Mouse (Mus musculus): ENCODE results near the gene Dop1b. TPM values are rescaled to one million over a fixed set of nuclear protein-coding genes. Genes with fewer than 3 reads are reported as not detected.
A peak's percentile ranks its signal among the peaks of the same experiment; 100 is the strongest.
"Not testable (repeated sequence)": the region's sequence is repeated elsewhere in the genome, so short reads cannot be mapped to it uniquely, and the experiment has no call there.

The Dop1b gene
- polyA plus RNA-seq, 1 experiment, result 49.2 TPM

DNA sequence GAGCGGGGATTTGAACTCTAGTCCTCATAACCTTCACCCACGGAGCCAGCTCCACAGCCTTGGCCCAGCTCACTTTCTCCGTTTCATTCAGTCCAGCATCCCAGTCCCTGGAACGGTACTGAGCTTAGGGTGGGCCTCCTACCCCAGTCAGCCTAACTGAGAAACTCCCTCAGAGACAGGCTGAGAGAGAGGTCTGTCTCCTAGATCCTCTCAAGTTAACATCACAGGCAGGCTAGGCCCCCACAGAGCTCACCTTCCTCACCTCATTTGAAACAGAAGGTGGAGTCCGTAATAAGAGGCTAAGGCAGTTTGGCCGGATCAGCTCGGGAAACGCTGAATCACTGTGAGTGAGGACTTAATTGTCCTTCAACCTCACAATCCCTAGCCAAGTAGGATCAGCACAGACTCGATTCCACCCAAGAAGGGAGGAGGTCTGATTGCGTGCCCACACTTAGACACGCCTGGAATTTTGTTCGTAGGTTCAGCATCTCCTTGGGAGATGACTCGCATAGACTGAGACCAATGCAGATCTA, 29.5 kb upstream of the Dop1b start:
- 24% methylated on average over 13 of the region's 13 CpGs for WGBS
- peaks cover 3% of the 10 kb centered on the region; the same call in 1 of the 2 replicates for H3K4me1 ChIP-seq (ENCODE audit: control insufficient read depth, insufficient read depth, low read length)
- no peak for TF ChIP-seq POLR2A (IDR thresholded peaks at IDR 0.05; ENCODE audit: borderline replicate concordance, control insufficient read depth, low read depth, low read length)
- TF ChIP-seq CTCF (IDR thresholded peaks at IDR 0.05; ENCODE audit: control insufficient read depth, insufficient read depth, low read length), result no peak
- H3K27ac ChIP-seq (ENCODE audit: control insufficient read depth, insufficient read depth, low read depth, low read length, poor library complexity), result no peak overlapping the region
- no peak overlapping the region for H3K4me3 ChIP-seq (replicated peaks; ENCODE audit: control insufficient read depth, low read depth, low read length)

DNA sequence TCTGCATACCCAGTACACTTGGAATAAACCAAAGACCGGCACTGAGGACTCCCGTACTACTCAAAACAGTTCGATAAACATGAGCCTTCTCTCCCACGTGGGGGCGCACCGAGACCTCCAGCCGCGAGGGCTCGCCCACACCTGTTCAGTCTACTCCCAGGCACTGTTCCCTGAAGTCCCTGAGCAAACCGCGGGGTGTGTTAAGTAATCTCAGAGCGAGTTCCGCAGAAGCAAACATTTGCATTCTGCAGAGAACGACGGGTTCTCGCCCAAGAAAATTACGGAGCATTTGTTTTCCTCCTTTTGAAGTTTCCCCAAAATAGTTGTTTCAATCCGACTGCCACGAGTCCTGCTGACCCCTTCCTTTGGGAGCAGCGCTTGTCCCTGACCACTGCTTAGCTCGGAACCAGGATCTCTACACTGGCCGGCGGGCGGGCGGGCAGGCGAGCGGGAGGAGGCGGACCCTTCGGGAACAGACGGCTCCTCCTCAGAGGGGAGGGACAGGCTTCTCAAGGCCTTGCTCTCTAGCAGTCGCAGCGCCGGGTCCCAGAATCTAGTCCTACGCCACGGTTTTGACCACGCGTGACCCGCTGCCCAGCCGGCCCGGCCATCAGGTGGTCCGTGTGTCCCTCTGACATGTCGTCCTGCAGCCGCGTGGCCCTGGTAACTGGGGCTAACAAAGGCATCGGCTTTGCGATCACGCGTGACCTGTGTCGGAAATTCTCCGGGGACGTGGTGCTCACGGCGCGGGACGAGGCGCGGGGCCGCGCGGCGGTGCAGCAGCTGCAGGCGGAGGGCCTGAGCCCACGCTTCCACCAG, 28.8 kb upstream of the Dop1b start, which contains the start of gene Cbr3:
Gene Cbr3 (plus strand): TSS at position 527 of the 819 bp plus-strand sequence.
- peak within 1 kb of the TSS; percentile 48 for H3K4me3 ChIP-seq (replicated peaks; ENCODE audit: control insufficient read depth, low read depth, low read length)
- WGBS, result under 1% methylated on average over 63 of the region's 63 CpGs
- peaks cover 3% of the 10 kb centered on the region; the same call in 1 of the 2 replicates for H3K4me1 ChIP-seq (ENCODE audit: control insufficient read depth, insufficient read depth, low read length)
- TF ChIP-seq POLR2A (IDR thresholded peaks at IDR 0.05; ENCODE audit: borderline replicate concordance, control insufficient read depth, low read depth, low read length) (no peak; the same call in 1 of the 2 replicates), CTCF (IDR thresholded peaks at IDR 0.05; ENCODE audit: control insufficient read depth, insufficient read depth, low read length) (peak; percentile 71)
- H3K27ac ChIP-seq (ENCODE audit: control insufficient read depth, insufficient read depth, low read depth, low read length, poor library complexity), result no peak within 1 kb of the TSS; the same call in 1 of the 2 replicates

DNA sequence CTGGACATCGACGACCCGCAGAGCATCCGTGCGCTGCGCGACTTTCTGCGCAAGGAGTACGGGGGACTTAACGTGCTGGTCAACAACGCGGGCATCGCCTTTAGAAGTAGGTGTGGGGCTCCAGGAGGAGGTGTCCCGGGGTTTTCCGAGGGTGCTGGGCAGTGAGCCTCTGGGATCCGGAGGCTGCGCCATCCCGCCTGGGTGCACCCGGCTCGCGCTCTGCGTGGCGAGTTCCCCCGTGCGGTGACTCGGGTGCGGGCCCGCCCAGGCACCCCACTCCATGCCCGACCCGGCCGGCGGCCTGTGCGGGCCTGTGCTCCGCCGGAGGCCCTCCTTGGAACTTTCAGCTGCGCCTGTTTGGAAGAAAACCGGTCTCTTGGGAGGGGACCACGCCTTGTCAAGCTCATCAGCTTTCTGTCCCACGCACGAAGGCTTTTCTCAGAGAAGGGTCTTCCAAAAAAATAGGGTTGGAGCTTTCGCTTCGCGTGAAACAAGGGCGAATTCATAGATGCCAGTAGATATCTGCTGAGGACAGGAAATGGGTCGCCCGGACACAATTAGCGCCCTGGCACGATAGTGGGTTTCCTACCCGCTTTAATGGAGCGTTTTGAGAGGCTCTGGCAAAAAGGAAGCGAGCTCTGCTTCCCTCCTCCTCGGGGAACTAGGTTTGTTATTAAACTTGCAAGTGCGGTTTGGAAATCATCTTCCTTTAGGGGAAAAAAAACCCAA, 28.0 kb upstream of the Dop1b start:
- Histone ChIP-seq H3K27ac (ENCODE audit: control insufficient read depth, insufficient read depth, low read depth, low read length, poor library complexity) (no peak overlapping the region; the same call in 1 of the 2 replicates), H3K4me3 (replicated peaks; ENCODE audit: control insufficient read depth, low read depth, low read length) (peak overlapping the region; percentile 48), H3K4me1 (ENCODE audit: control insufficient read depth, insufficient read depth, low read length) (peaks cover 3% of the 10 kb centered on the region; the same call in 1 of the 2 replicates)
- WGBS, result under 1% methylated on average over 53 of the region's 53 CpGs
- TF ChIP-seq POLR2A (IDR thresholded peaks at IDR 0.05; ENCODE audit: borderline replicate concordance, control insufficient read depth, low read depth, low read length) (no peak), CTCF (IDR thresholded peaks at IDR 0.05; ENCODE audit: control insufficient read depth, insufficient read depth, low read length) (no peak)

DNA sequence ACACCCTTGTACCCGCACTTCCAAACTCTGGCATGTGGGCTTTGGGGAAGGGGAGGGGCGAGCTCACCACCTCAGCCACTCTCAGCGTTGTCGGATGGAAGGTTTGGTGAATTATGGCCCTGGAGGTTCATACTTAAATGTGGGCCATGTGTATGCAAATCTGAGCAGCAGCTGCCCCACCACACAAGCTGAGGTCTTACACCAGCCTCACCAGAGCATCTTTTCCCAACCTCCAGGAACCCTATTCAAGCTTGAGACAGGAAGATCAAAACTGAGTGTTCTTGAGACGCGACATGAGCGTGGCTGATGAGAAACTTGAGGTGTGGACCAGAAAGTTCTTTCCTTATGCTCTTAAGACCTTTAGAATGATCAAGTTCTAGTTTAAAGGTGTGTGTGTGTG, 27.3 kb upstream of the Dop1b start:
- Histone ChIP-seq H3K27ac (ENCODE audit: control insufficient read depth, insufficient read depth, low read depth, low read length, poor library complexity) (no peak overlapping the region), H3K4me3 (replicated peaks; ENCODE audit: control insufficient read depth, low read depth, low read length) (no peak overlapping the region), H3K4me1 (ENCODE audit: control insufficient read depth, insufficient read depth, low read length) (peaks cover 3% of the 10 kb centered on the region; the same call in 1 of the 2 replicates)
- WGBS, result 43% methylated on average over 7 of the region's 7 CpGs
- TF ChIP-seq POLR2A (IDR thresholded peaks at IDR 0.05; ENCODE audit: borderline replicate concordance, control insufficient read depth, low read depth, low read length) (no peak), CTCF (IDR thresholded peaks at IDR 0.05; ENCODE audit: control insufficient read depth, insufficient read depth, low read length) (no peak)

GRCm38 (mm10) chr16:93685783-93686182, 25.9 kb upstream of the Dop1b start:
- H3K4me1 ChIP-seq (ENCODE audit: control insufficient read depth, insufficient read depth, low read length), result not testable (repeated sequence)

DNA sequence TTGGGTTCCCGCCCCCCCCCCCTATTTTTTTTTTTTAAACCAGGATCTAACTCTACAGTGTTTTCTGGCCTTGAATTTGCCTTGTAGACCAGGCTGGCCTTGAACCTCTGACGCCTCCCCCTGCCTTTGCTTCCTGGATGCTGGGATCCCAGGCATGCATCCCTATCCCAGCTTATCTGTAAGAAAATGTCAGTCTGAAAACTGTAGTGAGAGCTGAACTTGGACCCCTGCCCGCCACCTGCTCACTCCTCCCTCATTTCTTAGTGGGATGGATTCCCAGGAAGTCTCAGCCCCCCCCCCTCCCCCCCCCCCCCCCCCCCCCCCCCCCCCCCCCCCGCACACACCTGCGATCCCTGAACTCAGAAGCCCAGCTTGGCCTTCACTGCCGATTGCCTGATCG, 25.3 kb upstream of the Dop1b start:
- H3K4me1 ChIP-seq (ENCODE audit: control insufficient read depth, insufficient read depth, low read length), result peaks cover 4% of the 10 kb centered on the region; the same call in 1 of the 2 replicates
- TF ChIP-seq POLR2A (IDR thresholded peaks at IDR 0.05; ENCODE audit: borderline replicate concordance, control insufficient read depth, low read depth, low read length) (no peak), CTCF (IDR thresholded peaks at IDR 0.05; ENCODE audit: control insufficient read depth, insufficient read depth, low read length) (no peak)
- 55% methylated on average over 6 of the region's 7 CpGs for WGBS
- H3K4me3 ChIP-seq (replicated peaks; ENCODE audit: control insufficient read depth, low read depth, low read length), result no peak overlapping the region
- no peak overlapping the region for H3K27ac ChIP-seq (ENCODE audit: control insufficient read depth, insufficient read depth, low read depth, low read length, poor library complexity)

More at GRCm38 (mm10) chr16:93685783-93686182, 25.9 kb upstream of the Dop1b start:
- H3K27ac ChIP-seq (ENCODE audit: control insufficient read depth, insufficient read depth, low read depth, low read length, poor library complexity); H3K4me3 ChIP-seq (replicated peaks; ENCODE audit: control insufficient read depth, low read depth, low read length): not testable (repeated sequence)
- WGBS, result 92% methylated on average over 3 of the region's 3 CpGs

GRCm38 (mm10) chr16:93686945-93687344, 24.8 kb upstream of the Dop1b start:
- Histone ChIP-seq H3K27ac (ENCODE audit: control insufficient read depth, insufficient read depth, low read depth, low read length, poor library complexity) (no peak overlapping the region), H3K4me1 (ENCODE audit: control insufficient read depth, insufficient read depth, low read length) (peaks cover 5% of the 10 kb centered on the region; the same call in 1 of the 2 replicates), H3K4me3 (replicated peaks; ENCODE audit: control insufficient read depth, low read depth, low read length) (peak overlapping the region; percentile 56)
- TF ChIP-seq POLR2A (IDR thresholded peaks at IDR 0.05; ENCODE audit: borderline replicate concordance, control insufficient read depth, low read depth, low read length) (no peak), CTCF (IDR thresholded peaks at IDR 0.05; ENCODE audit: control insufficient read depth, insufficient read depth, low read length) (no peak)
- WGBS, result 20% methylated on average over 5 of the region's 5 CpGs
